Mouse (Mus musculus) olfactory bulb, adult 2 months (tissue): ENCODE data around the gene Ppm1b.

ENCODE experiments used
- CTCF ChIP-seq: fragments of 200-500 bp; IDR thresholded peaks from 2 replicates; pipeline ENCODE4 v1.5.1; 2012; ENCODE audit warnings: low read depth, mild to moderate bottlenecking, low read length, moderate library complexity; ENCODE audit not compliant: insufficient read depth
- POLR2A ChIP-seq: fragments of 200-500 bp; IDR thresholded peaks from 2 replicates; pipeline ENCODE4 v1.6.1; 2012; ENCODE audit warnings: mild to moderate bottlenecking, low read depth, low read length, moderate library complexity; ENCODE audit not compliant: insufficient read depth

DNA sequence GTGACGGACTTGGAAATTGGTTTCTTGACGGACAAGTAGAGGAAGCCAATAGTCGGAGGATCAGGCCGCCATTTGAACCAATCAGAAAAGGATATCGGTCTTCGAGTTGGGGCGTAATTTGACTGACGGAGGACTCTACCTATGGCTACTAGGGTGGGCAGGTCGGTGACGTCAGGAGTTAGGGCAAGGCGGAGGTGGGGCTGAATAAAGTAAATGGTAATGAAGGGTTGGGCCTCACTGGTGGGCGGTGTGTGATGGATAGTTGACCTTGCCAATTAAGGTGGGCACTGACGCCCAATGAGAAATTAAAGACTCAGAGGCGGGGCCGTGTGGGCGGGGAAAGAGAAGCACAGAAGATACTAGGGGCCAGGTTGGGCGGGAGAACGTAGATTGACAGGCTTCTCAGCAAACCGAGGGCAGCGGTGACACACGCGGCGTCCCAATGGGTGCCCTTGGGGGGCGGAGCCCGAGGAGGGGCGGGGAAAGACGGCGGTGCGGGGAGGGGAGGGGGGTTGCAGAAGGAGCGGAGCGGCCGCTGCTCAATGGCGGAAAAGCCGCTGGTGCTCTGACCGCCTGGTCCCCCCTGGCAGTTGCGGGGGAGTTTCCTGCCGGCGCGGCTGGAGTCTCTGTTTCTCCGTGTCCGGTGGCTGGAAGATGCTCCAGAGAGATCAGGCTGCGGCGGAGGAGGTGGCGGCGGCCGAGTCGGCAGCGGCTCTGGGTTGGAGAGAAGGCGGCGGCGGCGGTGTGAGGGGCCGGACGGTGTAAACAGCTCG is 1.1 kb downstream of the Ppm1b start:
- TF ChIP-seq CTCF (no peak), POLR2A (peak; percentile 81)
